Comparison of ENCODE assay signal across 10 mouse cellular contexts in the genomic region with DNA sequence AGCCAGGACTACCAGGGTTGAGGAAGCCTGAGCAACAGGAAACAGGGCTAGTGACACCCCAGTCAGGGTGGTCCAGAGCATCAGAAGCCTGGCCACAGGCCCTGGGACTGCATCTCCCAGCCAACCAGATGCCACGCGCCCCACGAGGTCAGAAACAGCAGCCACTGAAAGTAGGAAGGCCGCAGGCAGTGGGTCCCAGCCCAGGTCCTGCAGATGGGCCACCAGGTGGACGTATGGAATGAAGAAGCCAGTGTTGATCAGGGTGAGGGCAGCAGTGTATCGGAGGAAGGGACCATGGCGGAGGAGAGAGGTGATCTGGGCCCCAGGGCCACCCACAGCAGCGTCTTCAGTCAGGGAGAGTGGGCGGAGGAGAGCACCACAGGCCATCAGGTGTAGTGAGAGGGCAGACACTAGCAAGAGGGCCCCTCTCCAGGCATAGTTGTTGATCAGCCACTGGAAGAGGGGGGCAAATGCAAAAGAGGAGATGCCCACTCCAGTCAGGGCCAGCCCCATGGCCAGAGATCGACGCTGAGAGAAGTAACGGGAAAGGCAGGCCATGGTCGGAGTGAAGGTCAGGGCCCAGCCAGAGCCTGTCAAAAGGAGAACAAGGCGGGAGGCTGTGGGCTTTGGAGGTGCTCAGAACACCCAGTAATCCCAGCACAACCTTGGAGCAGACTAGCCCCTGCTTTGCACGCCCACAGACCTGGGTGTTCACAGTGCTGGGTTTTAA. TPM values are rescaled to one million over a fixed set of nuclear protein-coding genes. Genes with fewer than 3 reads are reported as not detected.
DNase-seq lines count a peak whose midpoint lies in the region; ATAC-seq lines count a peak whose summit lies in the region.
"Had no signal": no experiment of that assay in that cellular context is flagged by ENCODE, and none has a peak within 500 bp of the region (broad histone marks: within the 10 kb centered on the region; RNA-seq: fewer than 3 reads in every experiment).

No protein-coding gene starts in this region.

- H3K4me2 ChIP-seq in forebrain, embryonic 16.5 days (ENCODE audit: low read length) = peak overlapping the region; percentile 84
- peak overlapping the region; percentile 85 for H3K4me2 ChIP-seq in limb, embryonic 13.5 days (replicated peaks)

- H3K27me3 ChIP-seq in forebrain, embryonic 16.5 days (replicated peaks; ENCODE audit: control insufficient read depth, insufficient read depth, low read length) = peaks cover 29% of the 10 kb centered on the region
- peaks cover 49% of the 10 kb centered on the region for H3K27me3 ChIP-seq in limb, embryonic 13.5 days

- WGBS in forebrain, embryonic 16.5 days = 91% methylated on average over 15 of the region's 15 CpGs
- 90% methylated on average over 15 of the region's 15 CpGs for WGBS in limb, embryonic 13.5 days

- no peak for ATAC-seq in forebrain, embryonic 16.5 days
- no peak for ATAC-seq in limb, embryonic 13.5 days (ENCODE audit: low FRiP score, low read depth)
- no peak for ATAC-seq in megakaryocyte progenitor cell, adult 5-6 weeks (replicated peaks; ENCODE audit: poor library complexity)

- H3K4me1 ChIP-seq in brown adipose tissue, adult 24 weeks (ENCODE audit: control insufficient read depth, insufficient read depth, insufficient read length, low read length) = peaks cover 9% of the 10 kb centered on the region
- H3K4me1 ChIP-seq in forebrain, embryonic 16.5 days (replicated peaks; ENCODE audit: control insufficient read depth, insufficient read depth, low read length) = peaks cover 39% of the 10 kb centered on the region
- H3K4me1 ChIP-seq in limb, embryonic 13.5 days = peaks cover 50% of the 10 kb centered on the region

- peak overlapping the region; percentile 10; the same call in 1 of the 2 replicates for H3K4me3 ChIP-seq in brown adipose tissue, adult 24 weeks (ENCODE audit: insufficient read depth, low read depth, low read length)
- 0 out of 2 replicates have a peak overlapping the region, but pooled peaks have one; percentile 68 for H3K4me3 ChIP-seq in forebrain, embryonic 16.5 days (replicated peaks; ENCODE audit: low read length)
- no peak overlapping the region for H3K4me3 ChIP-seq in limb, embryonic 13.5 days

- DNase-seq in cerebellum, adult 18-20 months = peak; percentile 15 to 36
- no peak for DNase-seq in cerebellum, postnatal 36 days
- no peak for DNase-seq in thymus, postnatal 10 days (ENCODE audit: low spot score in 2 of 2)
- DNase-seq in urinary bladder, adult 2 months (ENCODE audit: low spot score) = no peak
- DNase-seq: lung, adult 18-20 months; right cerebral cortex, adult 18-20 months had no signal

- H3K9me3 ChIP-seq in forebrain, embryonic 16.5 days (ENCODE audit: control insufficient read depth, low read length) = no peaks in the 10 kb centered on the region
- H3K9me3 ChIP-seq in limb, embryonic 13.5 days = no peaks in the 10 kb centered on the region

- peaks cover 4% of the 10 kb centered on the region; the same call in 1 of the 2 replicates for H3K36me3 ChIP-seq in forebrain, embryonic 16.5 days (ENCODE audit: control insufficient read depth, insufficient read depth)
- no peaks in the 10 kb centered on the region for H3K36me3 ChIP-seq in limb, embryonic 13.5 days

- no peak overlapping the region for H3K9ac ChIP-seq in forebrain, embryonic 16.5 days (replicated peaks; ENCODE audit: low read depth, low read length)
- H3K9ac ChIP-seq in limb, embryonic 13.5 days = no peak overlapping the region

- no peak overlapping the region for H3K27ac ChIP-seq in brown adipose tissue, adult 24 weeks (replicated peaks; ENCODE audit: low read depth, low read length)
- H3K27ac ChIP-seq in forebrain, embryonic 16.5 days (ENCODE audit: low read length) = no peak overlapping the region
- H3K27ac ChIP-seq in limb, embryonic 13.5 days = no peak overlapping the region

RNA-seq across cellular contexts. Expression of gene Slc16a13, which starts 2.0 kb away (rescaled TPM):
- 0.67 and 2.2 TPM in 2 replicates for polyA plus RNA-seq in brown adipose tissue, adult 24 weeks (2012; ENCODE audit: insufficient read depth, insufficient read length, missing spikeins)
- 13.2 and 14.8 TPM in 2 replicates for polyA plus RNA-seq in forebrain, embryonic 16.5 days (2015; fragmentation: Nextera tagmentation; extraction: Ambion mirVana)
- polyA plus RNA-seq in limb, embryonic 13.5 days (2015; fragmentation: Nextera tagmentation; extraction: Ambion mirVana) = 10.9 and 11.5 TPM in 2 replicates
- total RNA-seq in megakaryocyte progenitor cell, adult 5-6 weeks (2015) = 4.4 and 7.0 TPM in 2 replicates
- total RNA-seq in megakaryocyte progenitor cell, adult 5-6 weeks (2017) = 2.5 and 4.6 TPM in 2 replicates
- polyA plus RNA-seq in urinary bladder, adult 2 months (2012; rRNA removed) = 7.0 and 8.5 TPM in 2 replicates

RNA-seq across cellular contexts. Expression of gene Slc16a11, which starts 6.4 kb away (rescaled TPM):
- not detected in 2 replicates for polyA plus RNA-seq in brown adipose tissue, adult 24 weeks (2012; ENCODE audit: insufficient read depth, insufficient read length, missing spikeins)
- polyA plus RNA-seq in forebrain, embryonic 16.5 days (2015; fragmentation: Nextera tagmentation; extraction: Ambion mirVana) = 3.1 and 4.8 TPM in 2 replicates
- polyA plus RNA-seq in limb, embryonic 13.5 days (2015; fragmentation: Nextera tagmentation; extraction: Ambion mirVana) = 1.5 and 1.7 TPM in 2 replicates
- not detected in 2 replicates for total RNA-seq in megakaryocyte progenitor cell, adult 5-6 weeks (2015)
- total RNA-seq in megakaryocyte progenitor cell, adult 5-6 weeks (2017) = not detected in 2 replicates
- polyA plus RNA-seq in urinary bladder, adult 2 months (2012; rRNA removed) = 3.0 and 4.8 TPM in 2 replicates

RNA-seq across cellular contexts. Expression of gene Bcl6b, which starts 10.7 kb away (rescaled TPM):
- polyA plus RNA-seq in brown adipose tissue, adult 24 weeks (2012; ENCODE audit: insufficient read depth, insufficient read length, missing spikeins) = 7.0 and 13.4 TPM in 2 replicates
- 6.9 and 8.1 TPM in 2 replicates for polyA plus RNA-seq in forebrain, embryonic 16.5 days (2015; fragmentation: Nextera tagmentation; extraction: Ambion mirVana)
- 10.0 and 10.3 TPM in 2 replicates for polyA plus RNA-seq in limb, embryonic 13.5 days (2015; fragmentation: Nextera tagmentation; extraction: Ambion mirVana)
- 0.17 TPM in 1 of 2 replicates, not detected in the other for total RNA-seq in megakaryocyte progenitor cell, adult 5-6 weeks (2015)
- not detected in 2 replicates for total RNA-seq in megakaryocyte progenitor cell, adult 5-6 weeks (2017)
- polyA plus RNA-seq in urinary bladder, adult 2 months (2012; rRNA removed) = 4.0 and 4.1 TPM in 2 replicates

RNA-seq across cellular contexts. Expression of gene 0610010K14Rik, which starts 18.8 kb away (rescaled TPM):
- 28.7 and 40.6 TPM in 2 replicates for polyA plus RNA-seq in brown adipose tissue, adult 24 weeks (2012; ENCODE audit: insufficient read depth, insufficient read length, missing spikeins)
- 174 and 180 TPM in 2 replicates for polyA plus RNA-seq in forebrain, embryonic 16.5 days (2015; fragmentation: Nextera tagmentation; extraction: Ambion mirVana)
- 203 and 209 TPM in 2 replicates for polyA plus RNA-seq in limb, embryonic 13.5 days (2015; fragmentation: Nextera tagmentation; extraction: Ambion mirVana)
- 73.4 and 77.3 TPM in 2 replicates for total RNA-seq in megakaryocyte progenitor cell, adult 5-6 weeks (2015)
- 24.4 and 31.2 TPM in 2 replicates for total RNA-seq in megakaryocyte progenitor cell, adult 5-6 weeks (2017)
- 55.2 and 69.0 TPM in 2 replicates for polyA plus RNA-seq in urinary bladder, adult 2 months (2012; rRNA removed)

RNA-seq across cellular contexts. Expression of gene Gm21988, which starts 20.7 kb away (rescaled TPM):
- 4.0 and 4.8 TPM in 2 replicates for polyA plus RNA-seq in brown adipose tissue, adult 24 weeks (2012; ENCODE audit: insufficient read depth, insufficient read length, missing spikeins)
- polyA plus RNA-seq in forebrain, embryonic 16.5 days (2015; fragmentation: Nextera tagmentation; extraction: Ambion mirVana) = 13.2 and 14.6 TPM in 2 replicates
- polyA plus RNA-seq in limb, embryonic 13.5 days (2015; fragmentation: Nextera tagmentation; extraction: Ambion mirVana) = 11.6 and 12.1 TPM in 2 replicates
- 3.4 and 4.1 TPM in 2 replicates for total RNA-seq in megakaryocyte progenitor cell, adult 5-6 weeks (2015)
- 0.10 and 2.4 TPM in 2 replicates for total RNA-seq in megakaryocyte progenitor cell, adult 5-6 weeks (2017)
- 7.4 and 8.7 TPM in 2 replicates for polyA plus RNA-seq in urinary bladder, adult 2 months (2012; rRNA removed)

Comparison
In these comparisons a context has a peak if more than half of its experiments do, and no peak if none do; other contexts are left out.
1. DNase-seq: peak in cerebellum, adult 18-20 months (2 of 2); none in cerebellum, postnatal 36 days (0 of 2), thymus, postnatal 10 days (0 of 2) and urinary bladder, adult 2 months (single experiment).